Mouse (Mus musculus) retina, adult 2 months (tissue): ENCODE measurements around the gene Ccnb1ip1.
"Not testable (repeated sequence)": the region's sequence is repeated elsewhere in the genome, so short reads cannot be mapped to it uniquely, and the experiment has no call there.

Experiments
- DNase-seq: peaks from one replicate; pipeline ENCODE4 v3.0.0-alpha.2; 2012; ENCODE audit warnings: low read depth, low spot score

Gene Ccnb1ip1

DNA sequence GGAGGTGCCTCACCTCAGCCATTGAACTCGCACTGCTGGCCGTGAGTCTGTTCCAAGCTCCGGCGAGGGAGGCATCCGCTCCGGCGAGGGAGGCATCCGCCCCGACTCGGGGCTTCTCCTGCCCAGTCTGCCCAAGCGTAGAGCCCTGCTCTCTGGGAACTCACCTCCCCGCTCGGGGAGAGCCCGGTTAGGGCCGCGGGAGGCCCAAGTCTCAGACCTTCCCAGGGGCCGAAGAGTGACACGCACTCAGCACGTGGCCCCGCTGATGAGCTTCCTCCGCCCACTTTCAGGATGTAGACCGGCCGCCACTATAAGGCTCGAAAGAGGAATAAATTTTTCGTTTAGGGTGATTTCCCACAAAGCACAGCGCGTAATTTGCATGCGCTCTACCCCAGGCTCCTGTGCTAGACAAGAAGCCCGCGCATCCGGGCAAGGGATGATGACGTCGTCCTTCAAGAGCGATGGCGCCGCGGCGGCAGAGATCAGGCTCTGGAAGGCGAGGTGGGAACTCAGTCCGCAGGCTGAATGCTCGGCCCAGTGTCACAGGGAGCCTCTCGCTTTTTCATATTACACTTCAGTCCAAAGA is at the start of gene Ccnb1ip1, which contains the start of gene Parp2:
Gene Ccnb1ip1 (minus strand): TSS at position 246 of the 586 bp plus-strand sequence.
Gene Parp2 (plus strand): TSS at position 355 of the 586 bp plus-strand sequence.
- peak; percentile 99 for DNase-seq

DNA sequence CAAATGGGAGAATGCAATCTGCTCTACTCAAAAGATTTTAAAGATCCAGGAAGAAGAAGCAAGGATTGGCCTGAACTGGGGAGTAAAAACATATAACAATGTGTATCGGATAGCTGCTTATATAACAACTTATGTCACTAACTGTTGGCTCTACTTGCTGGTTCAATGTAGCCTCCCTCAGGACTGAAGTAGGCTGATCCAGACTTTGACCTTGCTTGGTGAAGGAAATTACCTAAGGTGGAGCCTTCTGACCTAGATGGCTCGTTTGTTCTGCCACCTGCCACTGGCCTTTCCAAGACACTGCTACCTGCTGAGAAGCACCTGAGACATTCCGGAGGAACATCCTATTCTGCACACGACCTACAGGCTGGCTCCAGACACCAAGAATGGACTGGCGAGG is 48.3 kb upstream of the Ccnb1ip1 start:
- DNase-seq = no peak

DNA sequence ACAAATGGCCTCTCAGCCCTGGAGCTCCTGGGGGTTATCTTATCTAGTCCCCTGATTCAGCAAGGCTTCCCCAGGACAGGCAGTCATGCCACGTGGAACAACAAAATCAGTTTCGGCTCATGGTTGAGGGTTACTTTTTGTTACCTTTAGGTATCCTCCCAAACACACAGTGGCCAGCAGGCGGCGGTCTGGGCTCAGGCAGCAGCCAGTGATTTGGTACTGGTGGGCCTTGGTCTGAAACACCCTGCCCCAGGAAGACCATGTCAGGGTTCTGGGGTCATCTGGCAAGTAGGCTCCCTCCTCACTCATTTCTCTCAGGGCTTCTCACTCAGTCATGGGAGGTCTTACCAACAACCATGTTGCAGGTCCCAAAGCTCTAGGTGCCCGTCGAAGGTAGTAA is 29.7 kb upstream of the Ccnb1ip1 start:
- no peak for DNase-seq

DNA sequence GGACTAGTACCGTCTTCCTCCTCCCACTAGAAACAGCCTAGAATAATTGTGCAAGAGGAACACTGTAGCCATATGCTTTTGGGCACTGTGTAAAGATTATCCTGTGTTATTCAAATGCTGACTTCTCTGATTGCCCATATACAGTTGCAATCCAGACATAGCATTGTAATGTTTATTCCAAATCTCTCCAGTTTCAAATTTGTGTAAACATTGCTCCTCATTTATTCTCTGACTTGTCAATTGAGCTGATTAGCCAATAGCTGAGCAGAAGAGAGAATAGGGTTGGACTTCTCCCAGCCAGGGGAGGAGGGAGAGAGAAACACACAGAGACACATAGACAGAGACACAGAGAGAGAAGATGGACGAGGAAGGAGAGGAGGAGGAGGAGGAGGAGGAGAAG is 26.9 kb upstream of the Ccnb1ip1 start:
- no peak for DNase-seq

DNA sequence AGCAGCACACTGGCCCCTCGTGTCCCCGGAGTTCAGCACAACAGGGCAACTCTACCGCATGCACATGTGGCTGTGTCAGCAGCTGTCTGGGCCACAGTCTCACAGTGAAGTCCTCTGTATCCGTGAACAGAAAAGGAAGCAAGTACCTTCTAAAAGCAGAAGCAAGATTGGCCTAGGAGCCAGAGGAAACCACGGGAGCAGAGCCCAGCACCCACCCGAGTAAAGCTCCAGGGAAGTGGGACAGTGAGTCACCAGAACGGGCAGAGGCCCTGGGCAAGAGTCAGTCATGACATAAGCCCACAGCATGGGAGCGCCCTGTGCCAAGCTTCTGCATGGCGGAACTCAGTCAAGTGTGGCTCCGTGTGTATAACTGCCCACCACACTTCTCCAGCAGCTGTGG is 26.4 kb upstream of the Ccnb1ip1 start:
- no peak for DNase-seq

DNA sequence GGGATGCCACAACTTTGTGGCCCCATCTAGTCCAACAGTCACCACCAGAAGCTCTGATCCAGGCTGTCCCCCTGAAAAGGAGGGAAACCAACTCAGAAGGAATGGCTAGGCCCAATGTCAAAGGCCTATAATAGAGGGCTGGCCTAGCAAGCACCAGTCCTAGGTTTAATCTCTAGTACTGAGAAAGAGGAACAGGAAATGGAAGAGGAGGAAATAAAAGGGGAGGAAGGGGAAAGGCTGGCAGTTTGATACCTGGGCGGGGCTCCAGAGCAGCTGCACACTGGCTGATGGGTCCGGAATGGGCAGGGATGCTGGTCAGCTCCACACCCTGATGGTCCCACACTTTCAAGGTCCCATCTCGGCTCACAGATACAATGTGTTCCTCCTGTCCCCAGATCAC is 22.3 kb upstream of the Ccnb1ip1 start:
- no peak for DNase-seq

DNA sequence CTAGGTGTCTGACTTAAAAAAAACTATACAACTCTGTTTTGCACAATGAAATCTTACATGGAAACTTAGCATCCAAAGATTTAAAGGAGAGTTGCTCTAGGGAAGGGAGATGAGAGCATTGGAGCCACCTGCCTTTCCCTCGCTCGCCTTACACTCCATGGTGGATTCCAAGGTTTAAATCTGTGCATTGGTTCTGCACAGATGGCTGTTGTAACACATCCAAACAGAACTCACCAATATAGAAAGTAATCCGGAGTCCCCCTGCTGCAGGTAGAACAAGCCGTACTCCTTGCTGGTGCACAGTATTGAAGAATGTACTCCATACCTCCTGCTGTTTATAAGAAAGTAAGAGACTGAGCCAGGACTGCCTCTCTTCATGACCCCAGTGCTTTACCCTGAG is 19.0 kb upstream of the Ccnb1ip1 start:
- DNase-seq = no peak

DNA sequence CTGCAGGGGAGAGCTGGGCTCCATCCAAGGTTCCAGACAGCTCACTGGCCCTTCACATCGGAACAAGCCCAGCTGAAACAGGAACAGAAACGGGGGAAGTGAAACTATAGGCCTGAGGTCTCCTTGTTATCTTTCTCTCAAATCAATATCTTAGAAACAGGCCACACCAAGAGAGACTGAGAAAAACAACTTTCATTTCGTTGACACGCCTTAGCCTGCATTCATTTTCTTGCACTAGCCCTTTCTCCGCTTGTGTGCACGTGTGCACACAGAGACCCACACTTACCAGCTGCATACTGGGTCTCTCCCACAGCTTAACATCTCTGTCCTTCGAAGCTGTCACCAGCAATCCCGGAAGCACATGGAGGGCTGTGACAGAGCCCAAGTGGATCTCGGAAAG is 16.7 kb upstream of the Ccnb1ip1 start:
- no peak for DNase-seq

DNA sequence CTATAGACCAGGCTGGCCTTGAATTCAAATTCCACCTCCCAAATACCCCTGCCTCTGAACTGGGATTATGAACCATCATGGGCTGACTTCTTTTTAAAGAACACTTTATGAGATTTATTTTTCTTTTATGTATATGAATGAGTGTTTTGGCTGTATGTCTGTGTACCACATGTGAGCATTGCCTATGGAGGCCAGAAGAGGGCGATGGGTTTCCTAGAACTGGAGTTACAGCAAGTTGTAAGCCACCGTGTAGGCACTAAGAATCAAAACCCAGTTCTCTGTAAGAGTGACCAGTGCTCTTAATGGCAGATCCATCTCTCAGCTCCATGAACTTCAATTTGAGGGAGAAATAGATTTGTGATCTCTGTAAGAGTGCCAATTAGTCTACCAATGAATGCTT is 15.7 kb upstream of the Ccnb1ip1 start:
- DNase-seq = no peak

DNA sequence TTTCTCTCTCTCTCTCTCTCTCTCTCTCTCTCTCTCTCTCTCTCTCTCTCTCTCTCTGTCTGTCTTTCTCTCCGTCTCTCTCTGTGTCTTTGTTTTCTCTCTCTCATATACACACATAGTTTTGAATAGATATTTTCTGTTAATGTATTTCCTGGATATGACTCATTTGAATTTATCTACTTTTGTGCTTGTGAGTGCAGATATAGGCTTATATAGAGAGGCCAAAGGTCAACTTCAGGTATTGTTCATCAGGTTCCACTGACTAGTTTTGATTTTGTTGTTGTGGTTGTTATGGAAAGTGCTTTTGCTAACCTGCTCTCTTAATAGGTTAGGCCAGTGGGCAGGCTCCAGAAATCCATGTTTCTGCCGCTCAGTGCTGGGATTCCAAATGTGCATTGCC is 5.5 kb upstream of the Ccnb1ip1 start:
- DNase-seq = no peak

DNA sequence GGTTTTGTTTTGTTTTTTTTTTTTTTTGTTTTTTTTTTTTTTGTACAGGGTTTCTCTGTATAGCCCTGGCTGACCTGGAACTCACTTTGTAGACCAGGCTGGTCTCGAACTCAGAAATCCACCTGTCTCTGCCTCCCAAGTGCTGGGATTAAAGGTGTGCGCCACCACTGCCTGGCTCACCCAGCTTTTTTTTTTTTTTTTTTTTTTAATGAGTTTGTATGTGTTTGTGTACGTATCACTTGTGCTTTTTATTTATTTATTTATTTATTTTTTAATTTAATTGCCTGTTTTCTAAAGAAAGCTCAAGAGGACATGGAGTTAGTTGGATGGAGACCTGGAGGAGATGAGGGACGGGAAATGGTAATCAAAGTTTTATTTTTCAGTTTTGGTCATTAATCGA is 1.1 kb downstream of the Ccnb1ip1 start:
- not testable (repeated sequence) for DNase-seq

DNA sequence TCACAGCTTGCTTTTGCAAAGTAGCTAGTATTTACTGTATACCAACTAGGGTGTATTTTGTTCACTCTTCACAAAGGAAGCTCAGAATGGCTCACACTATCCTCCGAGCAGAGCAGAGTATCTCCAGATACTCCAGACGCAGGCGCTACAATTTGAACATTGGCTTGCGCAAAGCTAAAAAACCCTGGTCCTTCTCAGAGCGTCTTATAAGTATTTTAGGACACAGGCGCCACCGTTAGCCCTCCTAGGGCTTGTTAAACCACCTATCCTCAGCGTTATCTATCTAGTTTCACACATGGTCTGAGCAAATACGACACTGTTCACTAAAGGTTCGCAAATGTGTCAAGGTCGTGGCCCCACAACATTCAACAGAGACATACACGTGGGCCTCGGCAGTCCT is 2.8 kb downstream of the Ccnb1ip1 start:
- no peak for DNase-seq

DNA sequence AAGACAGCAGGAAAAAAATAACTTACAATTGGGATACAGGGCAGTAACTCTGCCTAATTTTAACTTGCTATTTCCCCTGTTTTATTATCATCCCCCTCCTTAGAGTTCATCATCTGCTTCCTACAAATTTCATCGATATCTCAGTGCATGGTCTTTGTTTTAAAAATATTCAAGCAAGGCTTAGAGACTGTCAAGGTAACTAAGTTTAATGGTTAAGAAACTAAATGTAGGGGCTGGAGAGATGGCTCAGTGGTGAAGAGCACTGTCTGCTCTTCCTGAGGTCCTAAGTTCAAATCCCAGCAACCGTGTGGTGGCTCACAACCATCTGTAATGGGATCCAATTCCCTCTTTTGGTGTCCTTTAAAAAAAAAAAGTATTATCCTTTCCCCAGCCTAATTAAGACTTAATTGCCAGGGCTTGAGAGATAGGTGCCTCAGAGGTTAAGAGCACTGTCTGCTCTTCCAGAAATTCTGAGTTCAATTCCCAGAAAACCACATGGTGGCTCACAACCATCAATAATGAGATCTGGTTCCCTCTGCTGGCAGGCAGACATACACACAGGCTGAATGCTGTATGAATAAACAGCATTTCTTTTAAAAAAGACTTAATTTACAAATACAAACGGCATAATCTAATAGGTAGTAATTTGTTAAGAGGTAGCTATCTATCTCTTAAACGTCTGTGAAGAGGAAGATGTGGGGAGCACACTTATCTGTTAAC is 4.5 kb downstream of the Ccnb1ip1 start:
- no peak for DNase-seq

DNA sequence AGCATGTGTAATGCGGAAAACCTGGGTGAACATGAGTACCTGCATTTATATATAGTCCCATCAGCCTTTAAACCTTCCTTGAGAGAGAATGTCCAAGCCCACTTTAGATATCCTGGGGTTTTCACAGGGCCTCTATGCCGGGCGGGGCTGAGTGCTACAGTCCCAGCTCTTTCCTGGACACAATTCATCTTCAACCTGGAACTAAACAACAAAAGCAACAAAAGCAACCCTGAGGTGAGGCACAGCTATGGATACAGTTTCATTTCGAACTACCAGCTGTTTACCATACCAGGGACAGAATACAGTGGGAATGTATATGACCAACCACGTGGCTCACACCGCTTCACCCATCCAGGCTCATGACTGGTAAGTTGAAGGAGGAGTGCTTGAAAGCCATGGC is 5.1 kb downstream of the Ccnb1ip1 start:
- no peak for DNase-seq

DNA sequence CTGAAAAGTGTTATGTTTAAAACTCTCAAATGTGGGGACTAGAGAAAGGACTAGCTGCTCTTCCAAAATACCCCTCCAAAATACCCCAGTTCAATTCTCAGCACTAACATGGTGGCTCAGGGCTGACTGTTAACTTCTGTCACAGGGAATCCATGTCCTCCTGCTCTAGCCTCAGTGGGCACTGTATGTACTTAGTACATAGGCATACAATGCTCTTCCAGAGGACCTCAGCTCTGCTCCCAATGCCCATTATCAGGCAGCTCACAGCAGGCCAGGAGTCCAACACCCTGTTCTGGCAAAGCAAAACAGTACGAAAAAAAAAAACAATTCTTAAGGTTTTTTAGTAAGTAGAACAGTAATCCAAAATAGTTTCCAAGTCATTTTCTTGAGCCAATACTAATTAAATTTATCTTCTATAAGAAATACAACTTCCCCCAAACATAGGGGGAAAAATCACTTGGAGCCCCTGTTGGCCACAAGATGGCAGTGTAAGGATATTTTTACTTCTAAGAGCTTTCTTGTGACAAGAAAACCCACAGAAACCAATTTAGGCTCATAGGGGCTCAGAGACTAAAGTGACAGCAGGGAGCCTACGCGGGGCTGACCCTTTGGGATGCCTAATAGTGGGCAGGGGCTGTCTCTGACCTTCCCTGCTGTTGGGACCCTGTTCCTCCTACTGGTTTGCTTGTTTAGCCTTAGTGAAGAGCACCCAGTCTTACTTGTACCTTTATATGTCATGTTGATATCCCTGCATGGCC is 7.9 kb downstream of the Ccnb1ip1 start:
- DNase-seq = no peak

DNA sequence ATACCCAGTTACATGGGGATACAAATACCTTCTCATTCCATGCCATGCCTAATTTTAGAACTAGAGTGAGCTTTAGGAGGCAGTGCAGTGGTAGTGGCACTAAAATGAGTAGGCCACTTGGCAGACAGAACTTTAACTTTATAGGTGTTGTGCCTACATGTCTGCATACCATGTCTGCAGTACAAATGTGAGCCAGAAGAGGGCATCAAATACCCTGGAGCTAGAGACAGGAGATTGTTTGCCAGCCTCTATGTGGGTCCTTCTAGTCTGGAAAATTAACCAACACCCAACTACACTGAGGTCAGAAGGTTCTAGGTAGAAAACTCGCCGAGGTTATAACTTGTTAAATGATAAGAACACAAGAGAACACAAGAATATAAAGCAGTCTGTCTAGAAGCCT is 9.0 kb downstream of the Ccnb1ip1 start:
- no peak for DNase-seq

DNA sequence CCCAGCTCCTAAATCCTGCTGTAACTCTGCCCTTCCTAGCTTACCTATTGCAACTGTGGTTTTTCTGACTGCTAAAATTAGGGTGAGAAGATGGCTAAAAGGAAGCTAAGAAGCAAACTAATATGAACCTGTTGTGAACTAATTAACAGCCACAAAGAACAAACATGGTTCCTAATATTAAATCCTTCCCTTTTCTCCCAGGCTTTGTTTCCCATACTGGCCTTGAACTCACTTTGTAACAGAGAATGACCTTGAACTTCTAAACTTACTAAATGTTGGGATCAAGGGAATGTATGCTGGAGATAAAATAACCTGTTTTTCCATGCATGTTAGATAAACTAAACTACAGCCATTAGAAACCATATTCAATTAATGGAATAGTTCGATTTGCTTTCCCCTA is 11.1 kb downstream of the Ccnb1ip1 start:
- no peak for DNase-seq

DNA sequence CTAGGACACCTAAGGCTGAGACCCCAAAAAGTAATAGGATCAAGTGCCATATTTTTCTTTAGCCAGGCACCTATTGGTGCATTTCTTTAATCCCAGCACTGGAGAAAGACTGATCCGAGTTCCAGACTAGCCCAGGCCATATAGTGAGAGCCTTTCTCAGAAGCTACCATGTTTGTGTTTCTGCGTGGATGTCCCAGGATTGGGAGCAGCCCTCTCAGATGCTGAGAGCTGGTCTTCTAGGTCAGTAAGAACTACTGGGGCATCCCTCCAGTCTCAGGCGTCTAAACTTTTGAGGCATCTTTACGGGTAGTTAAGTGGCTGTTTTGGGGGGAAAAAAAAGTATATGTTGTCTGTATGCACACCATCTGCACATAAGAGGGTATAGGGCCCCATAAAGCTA is 11.6 kb downstream of the Ccnb1ip1 start:
- no peak for DNase-seq

DNA sequence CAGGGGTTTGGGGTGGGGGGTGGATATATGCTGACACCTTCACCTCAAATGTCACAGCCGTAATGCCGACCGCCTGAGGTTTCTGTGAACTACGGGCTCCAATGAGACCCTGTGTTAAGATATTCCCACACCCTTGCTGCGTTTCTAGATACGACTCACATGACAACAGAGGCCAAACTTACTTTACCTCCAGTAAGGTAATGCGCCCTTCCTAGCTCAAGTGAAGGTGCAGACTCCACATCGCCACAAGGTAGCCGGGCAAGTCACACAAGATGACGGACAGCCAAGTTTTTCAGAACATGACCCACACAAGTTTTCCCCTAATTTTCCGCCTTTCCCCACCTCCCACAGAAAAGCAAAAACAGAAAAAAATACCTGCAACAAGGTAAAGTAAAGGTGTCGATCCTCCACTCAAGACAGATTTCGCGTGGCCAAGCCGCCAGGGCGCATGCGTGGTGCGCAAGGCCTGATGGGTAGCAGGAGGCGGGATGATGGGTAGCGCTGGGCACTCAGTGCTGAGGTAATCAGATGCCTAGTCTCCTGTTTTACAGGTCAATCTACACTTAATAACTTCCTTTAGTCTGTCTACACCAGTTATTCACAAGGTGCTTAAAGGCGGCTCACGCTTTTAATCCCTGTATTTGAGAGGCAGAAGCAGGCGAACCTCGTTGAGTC is 12.1 kb downstream of the Ccnb1ip1 start:
- no peak for DNase-seq

DNA sequence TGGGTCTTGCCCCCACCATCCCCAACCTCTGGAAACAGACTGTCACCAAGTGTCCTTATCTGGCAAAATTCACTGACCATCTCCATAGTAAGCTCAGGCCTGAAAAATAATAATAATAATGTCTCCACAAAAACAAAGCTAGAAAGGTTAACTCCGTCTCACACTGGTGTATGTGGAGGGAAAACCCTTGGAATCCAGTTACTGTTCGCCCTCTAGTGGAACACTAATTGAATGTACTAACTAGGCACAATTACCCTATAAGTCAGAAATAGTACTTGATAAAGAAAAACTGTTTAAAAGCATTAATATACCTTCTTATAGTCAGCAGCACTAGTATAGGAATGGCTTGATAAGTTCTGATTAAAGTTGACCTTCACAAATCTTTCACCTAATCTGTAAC is 19.4 kb downstream of the Ccnb1ip1 start:
- DNase-seq = no peak

DNA sequence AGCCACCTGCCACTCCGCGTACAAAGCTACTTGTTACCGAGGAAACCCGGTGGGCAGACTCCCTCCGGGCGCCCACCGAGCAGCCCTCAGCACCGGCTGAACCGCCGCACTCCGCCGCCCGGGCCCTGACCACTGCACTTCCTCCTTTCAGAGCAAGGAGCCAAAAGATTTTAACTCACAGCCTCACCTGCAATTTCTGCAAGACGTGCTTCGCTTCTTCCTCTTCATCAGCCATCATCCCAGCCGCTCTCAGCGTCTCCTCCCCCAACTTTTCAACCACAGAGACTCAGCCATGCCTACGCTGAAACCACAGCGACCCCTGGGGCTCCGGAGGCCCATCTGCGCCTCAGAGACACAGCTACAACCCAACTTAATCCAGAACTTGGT is 22.3 kb downstream of the Ccnb1ip1 start, which contains the start of gene Ttc5:
Gene Ttc5 (minus strand): TSS at position 269 of the 387 bp plus-strand sequence.
- peak; percentile 83 for DNase-seq
